Mouse (Mus musculus) heart, postnatal 4 days (tissue): ENCODE data around the gene Samd8. TPM values are rescaled to one million over a fixed set of nuclear protein-coding genes. Genes with fewer than 3 reads are reported as not detected.
A peak's percentile ranks its signal among the peaks of the same experiment; 100 is the strongest.

Experiments
- DNase-seq: peaks from one replicate; pipeline ENCODE4 v3.0.0; 2021
- total RNA-seq, 2 experiments: library from RNA; stranded (reverse); gene quantifications; 2 replicates each; pipeline ENCODE4 v1.2.3; 2021

Samd8 gene
- total RNA-seq, 2 experiments from 2014 or later: 26.1 to 27.4 TPM

- no peak for DNase-seq
Measured at GRCm38 (mm10) chr14:21800641-21801040, 50.3 kb downstream of the Samd8 start.

GRCm38 (mm10) chr14:21801624-21802023 is 51.3 kb downstream of the Samd8 start:
- DNase-seq: no peak

DNA sequence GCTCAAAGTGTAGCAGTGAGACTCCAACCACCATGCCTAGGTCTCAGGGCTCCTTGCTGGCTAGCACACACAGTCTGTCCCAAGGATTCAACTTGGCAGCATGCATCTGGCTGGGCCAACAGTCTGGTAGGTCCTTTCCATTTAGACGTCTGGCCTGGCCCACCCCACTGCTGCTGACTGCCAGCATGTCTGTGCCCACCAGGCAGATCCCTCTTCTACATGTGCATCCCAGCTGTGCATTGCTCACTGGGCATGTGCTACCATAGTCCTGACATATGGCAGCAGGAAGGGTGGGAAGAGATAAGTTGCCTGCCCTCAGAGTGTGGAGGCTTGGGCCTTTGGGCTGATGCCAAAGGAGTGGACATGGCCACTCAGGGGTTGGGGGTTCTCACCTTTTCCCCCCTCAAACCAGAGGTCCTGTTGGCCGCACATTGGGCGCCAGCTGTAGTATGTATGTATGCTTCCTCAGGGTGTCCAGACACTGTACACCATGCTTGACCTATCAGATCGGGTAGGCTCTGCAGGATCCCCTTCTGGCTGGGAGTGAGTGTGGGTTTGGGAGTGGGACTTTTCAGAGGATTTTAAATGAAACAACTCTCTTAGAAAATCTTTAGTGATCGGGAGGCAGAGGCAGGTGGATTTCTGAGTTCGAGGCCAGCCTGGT is 52.3 kb downstream of the Samd8 start:
- DNase-seq: no peak

DNA sequence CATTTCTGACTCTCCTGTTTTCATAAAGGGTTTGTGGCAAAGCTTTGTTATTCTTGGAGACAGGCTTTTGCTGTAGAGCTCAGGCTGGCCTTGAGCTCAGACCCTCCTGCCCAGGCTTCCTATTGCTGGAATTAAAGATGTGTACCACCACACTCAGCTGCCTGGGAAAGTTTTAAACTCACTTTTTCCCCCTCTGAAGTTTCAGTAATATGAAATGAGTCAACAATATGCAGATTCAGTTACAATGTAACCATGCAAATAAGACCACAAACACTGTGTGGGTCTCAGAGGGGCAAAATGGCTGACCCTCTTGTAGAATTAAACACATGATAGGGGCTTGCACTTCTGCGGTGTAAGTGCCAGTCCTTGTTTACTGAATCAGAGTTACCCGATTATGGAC is 55.9 kb downstream of the Samd8 start:
- DNase-seq: no peak

GRCm38 (mm10) chr14:21806631-21807160 is 56.4 kb downstream of the Samd8 start:
- no peak for DNase-seq

DNA sequence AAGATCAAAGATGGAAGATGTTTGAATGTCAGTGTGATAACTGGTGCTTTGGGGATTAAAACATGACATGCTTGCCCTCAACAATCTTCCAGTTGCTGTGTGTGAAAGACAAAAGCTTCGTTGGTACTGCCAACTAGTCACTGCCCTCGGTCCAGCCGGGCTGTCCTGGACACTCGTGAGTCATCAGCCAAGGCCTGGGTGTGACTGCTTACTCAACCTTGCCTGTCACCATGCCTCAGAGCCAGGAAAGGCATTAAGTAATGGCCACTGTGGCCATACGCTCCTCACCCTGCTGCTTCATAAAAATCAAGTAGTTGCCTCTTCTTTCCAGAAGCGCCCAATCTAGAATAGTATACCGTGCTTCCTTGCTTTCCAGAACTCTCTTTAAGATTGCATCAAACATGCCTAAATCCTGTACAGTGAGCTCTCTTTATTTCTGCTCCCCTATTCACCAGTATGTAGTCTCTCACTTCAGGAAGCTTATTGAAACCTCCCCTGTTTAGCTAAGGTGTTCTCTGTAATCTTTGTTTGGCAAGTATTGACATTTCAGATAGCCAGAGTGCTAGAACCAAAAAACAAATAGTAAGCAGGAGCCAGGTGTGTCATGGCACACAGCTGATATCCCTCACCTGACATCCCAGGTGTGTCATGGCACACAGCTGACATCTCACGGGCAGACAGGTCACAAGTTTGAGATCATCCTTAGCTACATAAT is 58.0 kb downstream of the Samd8 start:
- DNase-seq: no peak

DNA sequence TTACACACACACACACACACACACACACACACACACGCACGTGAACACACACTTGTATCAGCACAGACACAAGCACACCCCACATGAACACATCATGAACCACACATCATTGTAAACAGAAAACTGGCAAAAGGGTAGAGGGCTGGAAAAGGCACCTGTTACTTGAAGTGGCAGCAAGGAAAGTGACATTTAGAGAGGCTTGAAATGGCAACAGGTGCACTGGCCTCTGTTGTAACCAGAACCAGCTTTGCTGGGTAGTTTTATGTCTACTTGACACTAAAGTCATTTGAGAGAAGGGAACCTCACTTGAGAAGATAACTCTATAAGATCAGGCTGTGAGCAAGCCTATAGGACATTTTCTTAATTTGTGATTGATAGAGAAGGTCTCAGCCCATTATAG is 59.1 kb downstream of the Samd8 start:
- no peak for DNase-seq

DNA sequence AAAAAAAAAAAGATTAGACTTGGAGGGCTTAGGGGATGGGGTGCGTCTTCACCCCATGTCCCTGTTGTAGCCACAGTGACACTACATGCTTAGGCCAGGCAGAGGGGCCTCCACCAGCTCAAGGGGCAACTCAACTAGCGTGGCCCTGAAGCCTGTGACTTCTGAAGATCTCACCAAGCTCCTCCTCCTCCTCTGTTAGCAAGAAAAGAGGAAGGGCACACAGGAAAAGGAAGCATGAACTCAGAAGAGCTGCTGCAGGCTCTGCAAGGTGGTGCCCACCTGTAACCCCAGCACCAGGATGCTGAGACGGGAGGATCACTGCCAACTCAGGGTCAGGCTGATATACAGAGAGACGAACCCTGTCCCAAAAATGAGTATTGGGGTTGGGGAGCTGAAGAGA is 61.0 kb downstream of the Samd8 start:
- DNase-seq: no peak

- peak; percentile 39 for DNase-seq
Measured at GRCm38 (mm10) chr14:21811744-21812393, 61.5 kb downstream of the Samd8 start.

GRCm38 (mm10) chr14:21812590-21813162 is 62.3 kb downstream of the Samd8 start:
- DNase-seq: peak; percentile 83

GRCm38 (mm10) chr14:21813216-21813615 is 62.9 kb downstream of the Samd8 start:
- no peak for DNase-seq

GRCm38 (mm10) chr14:21813847-21814246 is 63.5 kb downstream of the Samd8 start:
- DNase-seq: no peak

GRCm38 (mm10) chr14:21814606-21815005 is 64.3 kb downstream of the Samd8 start:
- DNase-seq: no peak

GRCm38 (mm10) chr14:21816255-21816654 is 65.9 kb downstream of the Samd8 start:
- DNase-seq: no peak

DNA sequence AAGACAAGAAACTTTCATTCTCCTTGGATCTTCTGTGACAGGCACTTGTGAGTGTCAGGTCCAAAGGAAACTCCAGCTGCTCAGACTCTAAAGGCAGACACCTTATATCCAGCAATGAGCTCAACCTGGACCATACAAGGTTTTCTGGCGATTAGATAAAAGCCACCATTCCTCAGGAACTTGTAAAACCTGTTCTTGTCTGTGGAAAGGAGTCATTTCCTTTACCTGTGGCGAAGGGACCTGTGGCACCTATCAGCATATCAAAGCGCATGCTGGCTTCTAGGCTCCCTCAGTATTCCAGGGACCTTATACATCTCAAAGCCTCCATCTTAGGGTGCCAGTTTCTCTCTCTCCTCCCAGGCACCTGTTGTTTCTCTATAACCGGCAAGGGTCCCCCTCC is 67.1 kb downstream of the Samd8 start:
- DNase-seq: no peak

GRCm38 (mm10) chr14:21820880-21821505 is 70.7 kb downstream of the Samd8 start:
- no peak for DNase-seq

GRCm38 (mm10) chr14:21822307-21822706 is 72.0 kb downstream of the Samd8 start:
- no peak for DNase-seq

GRCm38 (mm10) chr14:21822795-21823374 is 72.6 kb downstream of the Samd8 start:
- DNase-seq: peak; percentile 92

- DNase-seq: peak; percentile 61
Measured at GRCm38 (mm10) chr14:21823897-21824296, 73.6 kb downstream of the Samd8 start.

GRCm38 (mm10) chr14:21824938-21825337 is 74.6 kb downstream of the Samd8 start, which contains the start of gene Vdac2:
Vdac2 (plus strand) TSS chr14:21825238.
- DNase-seq: no peak

DNA sequence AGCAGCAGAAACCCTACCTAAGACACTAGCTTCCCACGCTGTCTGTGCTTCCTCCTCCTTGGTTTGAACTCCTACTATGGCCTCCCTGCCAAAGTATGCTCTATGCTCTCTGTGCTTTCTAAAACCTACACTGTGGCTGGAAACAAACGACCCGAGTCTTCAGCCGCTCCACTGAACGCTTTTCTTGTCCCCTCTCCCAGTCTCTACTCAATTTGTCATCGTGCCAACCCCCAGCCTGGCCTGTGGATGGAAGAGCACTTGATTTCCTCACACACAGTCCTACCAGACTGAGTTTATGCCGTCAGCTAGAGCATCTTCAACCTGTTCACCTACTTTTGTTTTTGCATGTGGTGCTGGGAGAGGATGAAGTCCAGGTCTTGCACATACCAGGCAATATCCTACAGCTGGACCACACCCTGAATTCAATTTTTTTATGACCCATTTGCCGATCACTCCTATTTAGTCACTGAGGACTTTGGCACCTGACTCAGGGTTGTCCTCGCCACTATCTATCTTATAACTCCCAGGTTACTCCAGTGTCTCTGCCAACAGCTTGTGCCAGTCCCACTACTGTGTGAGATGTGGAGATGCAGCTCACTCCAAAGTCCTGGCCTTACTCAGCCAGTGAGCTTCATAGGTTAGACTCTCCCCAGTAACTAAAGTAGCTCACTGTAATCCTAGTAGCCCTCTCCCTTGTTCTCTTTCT is 75.6 kb downstream of the Samd8 start:
- peak; percentile 64 for DNase-seq
